Mouse (Mus musculus) kidney, adult 18-20 months (tissue): ENCODE measurements around the gene Col15a1.

Source experiments
- DNase-seq: peaks from one replicate; pipeline ENCODE4 v3.0.0; 2021

The Col15a1 gene

GRCm38 (mm10) chr4:47310812-47311211, 102.9 kb downstream of the Col15a1 start:
- no peak for DNase-seq

GRCm38 (mm10) chr4:47311467-47311866, 103.5 kb downstream of the Col15a1 start:
- DNase-seq = no peak

GRCm38 (mm10) chr4:47311929-47312328, 104.0 kb downstream of the Col15a1 start:
- DNase-seq = no peak

GRCm38 (mm10) chr4:47312676-47313075, 104.7 kb downstream of the Col15a1 start:
- DNase-seq = no peak

GRCm38 (mm10) chr4:47313710-47314410, 105.9 kb downstream of the Col15a1 start:
- DNase-seq = no peak

- no peak for DNase-seq
Observed at GRCm38 (mm10) chr4:47315458-47315857, 107.5 kb downstream of the Col15a1 start.

- DNase-seq = no peak
Observed at GRCm38 (mm10) chr4:47316432-47316831, 108.5 kb downstream of the Col15a1 start.

GRCm38 (mm10) chr4:47319561-47320321, 111.8 kb downstream of the Col15a1 start:
- no peak for DNase-seq

GRCm38 (mm10) chr4:47322315-47322714, 114.4 kb downstream of the Col15a1 start:
- DNase-seq = no peak

GRCm38 (mm10) chr4:47324206-47324605, 116.2 kb downstream of the Col15a1 start:
- no peak for DNase-seq

GRCm38 (mm10) chr4:47327782-47328181, 119.8 kb downstream of the Col15a1 start:
- DNase-seq = no peak

GRCm38 (mm10) chr4:47329285-47329684, 121.3 kb downstream of the Col15a1 start:
- no peak for DNase-seq

GRCm38 (mm10) chr4:47330378-47331052, 122.6 kb downstream of the Col15a1 start:
- DNase-seq = no peak

- DNase-seq = no peak
Observed at GRCm38 (mm10) chr4:47332812-47333343, 124.9 kb downstream of the Col15a1 start.

GRCm38 (mm10) chr4:47333541-47333940, 125.6 kb downstream of the Col15a1 start:
- DNase-seq = no peak

- no peak for DNase-seq
Observed at GRCm38 (mm10) chr4:47336941-47337600, 129.1 kb downstream of the Col15a1 start.

- DNase-seq = no peak
Observed at GRCm38 (mm10) chr4:47342632-47343031, 134.7 kb downstream of the Col15a1 start.

GRCm38 (mm10) chr4:47347022-47347421, 139.1 kb downstream of the Col15a1 start:
- no peak for DNase-seq

GRCm38 (mm10) chr4:47349759-47350158, 141.8 kb downstream of the Col15a1 start:
- DNase-seq = peak; percentile 46

- DNase-seq = peak; percentile 61
Observed at GRCm38 (mm10) chr4:47351386-47352049, 143.6 kb downstream of the Col15a1 start.

GRCm38 (mm10) chr4:47352061-47352661, 144.2 kb downstream of the Col15a1 start:
- peak; percentile 65 for DNase-seq
